Mouse (Mus musculus): ENCODE results near the gene Klhl29. TPM values are rescaled to one million over a fixed set of nuclear protein-coding genes. Genes with fewer than 3 reads are reported as not detected.

The Klhl29 gene
- total and polyA plus RNA-seq, 2 experiments from 2014 or later, result 3.0 to 16.7 TPM

DNA sequence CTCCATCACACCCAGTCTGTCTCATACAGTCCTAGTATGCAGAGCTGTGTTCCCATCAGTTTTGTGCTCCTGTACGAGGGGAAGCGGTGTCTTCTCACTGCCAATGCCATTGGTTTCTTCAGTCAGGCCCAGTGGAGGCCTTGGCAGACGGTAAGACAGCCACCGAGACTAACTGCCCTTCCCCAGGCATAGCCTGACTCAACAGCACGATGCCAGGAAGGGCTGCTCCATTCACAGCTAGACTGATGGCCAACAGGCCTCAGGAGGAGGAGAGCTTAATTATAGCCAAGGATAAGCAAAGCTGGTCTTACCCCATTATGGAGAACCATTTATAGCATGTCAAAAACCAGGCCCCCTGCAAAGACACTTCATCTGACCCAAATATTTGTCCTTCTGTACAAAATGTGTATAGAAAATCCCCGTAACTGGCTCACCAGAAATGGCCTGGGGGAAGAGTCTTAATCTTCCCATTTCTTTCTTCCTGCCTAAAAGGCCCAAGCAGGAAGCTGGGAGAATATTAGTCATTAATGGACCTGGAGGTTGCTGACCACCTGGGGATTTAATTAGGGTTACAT lies 44.9 kb downstream of the Klhl29 start:
- Histone ChIP-seq H3K4me1 (ENCODE audit: insufficient read depth, low read length) (peaks cover 14% of the 10 kb centered on the region), H3K27me3 (ENCODE audit: insufficient read depth, low read length) (no peaks in the 10 kb centered on the region), H3K9ac (replicated peaks; ENCODE audit: low read length) (no peak overlapping the region), H3K36me3 (ENCODE audit: insufficient read depth, low read length) (no peaks in the 10 kb centered on the region), H3K4me2 (ENCODE audit: low read depth, low read length) (no peak overlapping the region), H3K4me3 (ENCODE audit: low read length) (no peak overlapping the region), H3K27ac (no peak overlapping the region), H3K9me3 (ENCODE audit: low read length) (no peaks in the 10 kb centered on the region)
- WGBS, result 64% methylated on average over 6 of the region's 6 CpGs
- ATAC-seq (no peak), DNase-seq (ENCODE audit: low spot score) (no peak)
- no peak for TF ChIP-seq CTCF (IDR thresholded peaks at IDR 0.05; ENCODE audit: low read depth)

- DNase-seq (ENCODE audit: low spot score), result no peak
- Histone ChIP-seq H3K27ac (no peak overlapping the region), H3K9ac (replicated peaks; ENCODE audit: low read length) (no peak overlapping the region), H3K9me3 (ENCODE audit: low read length) (no peaks in the 10 kb centered on the region), H3K4me2 (ENCODE audit: low read depth, low read length) (no peak overlapping the region), H3K27me3 (ENCODE audit: insufficient read depth, low read length) (no peaks in the 10 kb centered on the region), H3K4me1 (ENCODE audit: insufficient read depth, low read length) (0 out of 2 replicates have a peak, but pooled peaks cover 8% of the 10 kb centered on the region), H3K4me3 (ENCODE audit: low read length) (no peak overlapping the region), H3K36me3 (ENCODE audit: insufficient read depth, low read length) (no peaks in the 10 kb centered on the region)
- 90% methylated on average over 9 of the region's 9 CpGs for WGBS
- no peak for ATAC-seq
- no peak for TF ChIP-seq CTCF (IDR thresholded peaks at IDR 0.05; ENCODE audit: low read depth)
Measured at GRCm38 (mm10) chr12:5322444-5323087, 52.9 kb downstream of the Klhl29 start.

GRCm38 (mm10) chr12:5321017-5321416 lies 54.5 kb downstream of the Klhl29 start:
- no peak overlapping the region for H3K9ac ChIP-seq (replicated peaks; ENCODE audit: low read length)
- H3K4me2 ChIP-seq (ENCODE audit: low read depth, low read length), result no peak overlapping the region
- no peaks in the 10 kb centered on the region for H3K27me3 ChIP-seq (ENCODE audit: insufficient read depth, low read length)
- no peak overlapping the region for H3K27ac ChIP-seq
- ATAC-seq, result no peak
- 0 out of 2 replicates have a peak, but pooled peaks cover 8% of the 10 kb centered on the region for H3K4me1 ChIP-seq (ENCODE audit: insufficient read depth, low read length)
- H3K36me3 ChIP-seq (ENCODE audit: insufficient read depth, low read length), result no peaks in the 10 kb centered on the region
- DNase-seq (ENCODE audit: low spot score), result no peak
- H3K4me3 ChIP-seq (ENCODE audit: low read length), result no peak overlapping the region
- H3K9me3 ChIP-seq (ENCODE audit: low read length), result no peaks in the 10 kb centered on the region
- 94% methylated on average over 3 of the region's 3 CpGs for WGBS
- no peak for TF ChIP-seq CTCF (IDR thresholded peaks at IDR 0.05; ENCODE audit: low read depth)

DNA sequence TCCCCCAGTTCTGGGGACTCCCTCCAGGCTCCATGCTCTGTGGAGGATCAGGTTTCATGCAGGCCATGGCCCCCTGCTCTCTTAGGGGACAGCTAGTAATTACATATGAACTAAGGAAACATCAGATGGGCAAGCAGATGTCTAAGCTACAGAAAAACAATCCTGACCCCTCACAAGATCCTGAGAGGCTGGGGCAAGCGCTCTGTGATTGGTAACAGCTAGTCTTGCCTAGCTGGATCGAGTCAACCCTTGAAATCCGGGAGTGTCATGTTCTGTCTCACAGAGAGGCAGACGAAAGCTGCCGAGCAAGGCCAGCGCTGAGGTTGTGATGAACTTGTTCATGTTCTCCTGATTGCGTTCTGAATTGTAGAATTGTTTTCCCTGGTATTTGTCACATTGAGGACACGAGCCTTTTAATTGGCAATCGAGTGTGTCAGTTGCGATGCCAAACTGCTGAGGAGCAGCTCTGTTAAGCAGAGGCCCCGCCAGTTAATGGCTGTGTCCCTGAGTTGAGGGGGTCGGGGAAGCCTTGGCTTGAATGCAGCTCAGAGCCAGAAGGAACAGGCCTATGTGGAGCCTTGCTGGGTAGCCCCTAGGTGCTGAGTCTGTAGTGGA lies 56.0 kb downstream of the Klhl29 start:
- Histone ChIP-seq H3K36me3 (ENCODE audit: insufficient read depth, low read length) (no peaks in the 10 kb centered on the region), H3K9ac (replicated peaks; ENCODE audit: low read length) (no peak overlapping the region), H3K4me2 (ENCODE audit: low read depth, low read length) (no peak overlapping the region), H3K27me3 (ENCODE audit: insufficient read depth, low read length) (no peaks in the 10 kb centered on the region), H3K9me3 (ENCODE audit: low read length) (no peaks in the 10 kb centered on the region), H3K27ac (no peak overlapping the region; the same call in 1 of the 2 replicates), H3K4me3 (ENCODE audit: low read length) (no peak overlapping the region), H3K4me1 (ENCODE audit: insufficient read depth, low read length) (0 out of 2 replicates have a peak, but pooled peaks cover 8% of the 10 kb centered on the region)
- peak; percentile 16 for DNase-seq (ENCODE audit: low spot score)
- WGBS, result 26% methylated on average over 12 of the region's 12 CpGs
- no peak; the same call in 1 of the 2 replicates for ATAC-seq
- no peak for TF ChIP-seq CTCF (IDR thresholded peaks at IDR 0.05; ENCODE audit: low read depth)

- Histone ChIP-seq H3K36me3 (ENCODE audit: insufficient read depth, low read length) (0 out of 2 replicates have a peak, but pooled peaks cover 5% of the 10 kb centered on the region), H3K9me3 (ENCODE audit: low read length) (no peaks in the 10 kb centered on the region), H3K27ac (no peak overlapping the region), H3K4me1 (ENCODE audit: insufficient read depth, low read length) (0 out of 2 replicates have a peak, but pooled peaks cover 8% of the 10 kb centered on the region), H3K4me2 (ENCODE audit: low read depth, low read length) (no peak overlapping the region), H3K4me3 (ENCODE audit: low read length) (no peak overlapping the region), H3K9ac (replicated peaks; ENCODE audit: low read length) (no peak overlapping the region), H3K27me3 (ENCODE audit: insufficient read depth, low read length) (no peaks in the 10 kb centered on the region)
- DNase-seq (ENCODE audit: low spot score) (no peak), ATAC-seq (no peak)
- 85% methylated on average over 9 of the region's 9 CpGs for WGBS
- TF ChIP-seq CTCF (IDR thresholded peaks at IDR 0.05; ENCODE audit: low read depth), result no peak
Measured at GRCm38 (mm10) chr12:5316029-5316567, 59.4 kb downstream of the Klhl29 start.

DNA sequence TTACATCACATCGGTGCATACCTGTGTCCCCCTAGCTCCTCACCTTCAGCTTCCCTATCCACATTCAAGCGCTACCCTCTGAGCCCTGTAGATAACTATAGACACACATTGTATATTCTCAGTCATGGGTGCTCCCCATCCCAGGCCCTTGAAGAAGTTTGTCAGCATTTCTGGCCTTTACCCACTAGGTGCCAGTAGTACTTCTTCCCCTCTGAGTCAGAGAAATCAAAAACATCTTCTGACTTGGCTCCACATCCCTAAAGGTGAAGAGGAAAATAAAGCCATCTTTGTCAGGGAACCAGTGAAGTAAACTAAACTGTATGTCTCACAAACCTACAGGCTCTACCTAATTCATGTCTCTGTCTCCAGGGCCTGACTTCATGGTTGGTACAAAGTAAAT lies 67.6 kb downstream of the Klhl29 start:
- Histone ChIP-seq H3K9me3 (ENCODE audit: low read length) (no peaks in the 10 kb centered on the region), H3K4me1 (ENCODE audit: insufficient read depth, low read length) (no peaks in the 10 kb centered on the region), H3K9ac (replicated peaks; ENCODE audit: low read length) (no peak overlapping the region), H3K27me3 (ENCODE audit: insufficient read depth, low read length) (no peaks in the 10 kb centered on the region), H3K36me3 (ENCODE audit: insufficient read depth, low read length) (0 out of 2 replicates have a peak, but pooled peaks cover 5% of the 10 kb centered on the region), H3K4me3 (ENCODE audit: low read length) (no peak overlapping the region), H3K27ac (no peak overlapping the region), H3K4me2 (ENCODE audit: low read depth, low read length) (no peak overlapping the region)
- peak; percentile 59 for TF ChIP-seq CTCF (IDR thresholded peaks at IDR 0.05; ENCODE audit: low read depth)
- WGBS, result 87% methylated on average over 2 of the region's 2 CpGs
- ATAC-seq, result no peak
- peak; percentile 22 for DNase-seq (ENCODE audit: low spot score)

All from hindbrain, postnatal 0 days (tissue).